23 mouse cellular contexts compared by ENCODE assay signal in the genomic region with DNA sequence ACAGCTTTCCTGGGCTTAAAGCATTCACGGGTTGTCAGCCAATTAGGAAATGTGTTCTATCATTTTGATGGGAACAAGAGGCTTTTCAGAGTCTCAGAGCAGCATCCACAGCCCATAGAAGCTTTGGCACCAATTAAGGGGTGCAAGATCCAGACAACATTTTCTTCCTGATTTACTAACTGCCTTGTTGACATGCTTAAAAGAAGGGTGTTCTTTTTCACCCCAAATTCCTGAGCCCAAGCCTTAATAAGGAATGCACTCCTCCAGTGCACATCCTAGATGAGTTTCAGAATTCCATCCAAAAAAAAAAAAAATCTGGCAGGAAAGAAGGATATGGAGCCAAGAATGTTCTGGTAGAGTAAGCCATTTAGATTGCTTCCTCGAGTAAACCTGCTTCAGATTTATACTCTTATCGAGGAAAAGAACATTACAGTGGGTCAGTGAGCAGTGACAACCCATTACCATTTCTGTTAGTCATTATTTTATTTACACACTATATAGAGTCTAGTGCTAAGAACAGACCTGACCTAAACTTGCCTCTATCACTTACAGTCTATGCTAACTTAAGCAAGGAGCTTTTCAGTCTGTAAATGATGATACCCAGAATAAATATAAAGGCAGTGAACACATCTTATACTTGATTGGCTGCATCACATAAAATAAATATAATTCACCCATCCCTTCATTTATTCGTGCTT.
DNase-seq lines count a peak whose midpoint lies in the region; ATAC-seq and TF ChIP-seq lines count a peak whose summit lies in the region.
"Had no signal": no experiment of that assay in that cellular context is flagged by ENCODE, and none has a peak within 500 bp of the region (broad histone marks: within the 10 kb centered on the region; RNA-seq: fewer than 3 reads in every experiment).

No protein-coding gene starts in this region.

- CTCF ChIA-PET in Patski (lab: Charles Lee): interaction anchor here (1.5 kb wide), 1 partner anchor 11 kb away, joined by 5 read pairs; no protein-coding TSS in a partner anchor

- 67% methylated on average over 4 of the region's 4 CpGs for WGBS in forebrain, embryonic 11.5 days
- 73% methylated on average over 4 of the region's 4 CpGs for WGBS in forebrain, embryonic 10.5 days
- 45% methylated on average over 4 of the region's 4 CpGs for WGBS in kidney, embryonic 16.5 days
- 31% methylated on average over 4 of the region's 4 CpGs for WGBS in forebrain, embryonic 14.5 days

- H3K4me1 ChIP-seq in forebrain, embryonic 11.5 days (replicated peaks; ENCODE audit: control insufficient read depth, insufficient read depth, low read length): no peaks in the 10 kb centered on the region
- H3K4me1 ChIP-seq in forebrain, embryonic 10.5 days: peaks cover 4% of the 10 kb centered on the region; the same call in 1 of the 2 replicates
- 0 out of 2 replicates have a peak, but pooled peaks cover 4% of the 10 kb centered on the region for H3K4me1 ChIP-seq in kidney, embryonic 16.5 days (ENCODE audit: insufficient read depth, low read length)
- H3K4me1 ChIP-seq in forebrain, embryonic 14.5 days (ENCODE audit: control insufficient read depth, insufficient read depth, low read length): no peaks in the 10 kb centered on the region
- H3K4me1 ChIP-seq: hindbrain, embryonic 12.5 days; liver, embryonic 13.5 days had no signal

- in situ Hi-C loops in Patski (cut with MboI; ENCODE audit: low pct_unique_long_range_greater_than_20kb): no loop called here

- no peak overlapping the region for H3K4me3 ChIP-seq in forebrain, embryonic 11.5 days (ENCODE audit: low read depth, low read length)
- H3K4me3 ChIP-seq in forebrain, embryonic 10.5 days: no peak overlapping the region
- H3K4me3 ChIP-seq in kidney, embryonic 16.5 days (ENCODE audit: low read length): no peak overlapping the region
- H3K4me3 ChIP-seq in forebrain, embryonic 14.5 days (ENCODE audit: low read depth, low read length): no peak overlapping the region
- H3K4me3 ChIP-seq: heart, adult 2 months; hindbrain, embryonic 12.5 days; liver, embryonic 13.5 days had no signal

- no peak overlapping the region for H3K4me2 ChIP-seq in forebrain, embryonic 11.5 days (ENCODE audit: low read depth, low read length, severe bottlenecking)
- H3K4me2 ChIP-seq in kidney, embryonic 16.5 days (replicated peaks; ENCODE audit: low read depth, low read length): no peak overlapping the region
- H3K4me2 ChIP-seq in forebrain, embryonic 14.5 days (ENCODE audit: low read length): no peak overlapping the region
- H3K4me2 ChIP-seq: hindbrain, embryonic 12.5 days; liver, embryonic 13.5 days had no signal

- no peak overlapping the region for H3K27ac ChIP-seq in forebrain, embryonic 11.5 days (ENCODE audit: low read depth, low read length)
- H3K27ac ChIP-seq in forebrain, embryonic 10.5 days: no peak overlapping the region
- H3K27ac ChIP-seq in kidney, embryonic 16.5 days (ENCODE audit: low read length): peak overlapping the region; percentile 24; the same call in 1 of the 2 replicates
- H3K27ac ChIP-seq in forebrain, embryonic 14.5 days (ENCODE audit: low read depth, low read length): no peak overlapping the region
- H3K27ac ChIP-seq: heart, adult 2 months; hindbrain, embryonic 12.5 days; liver, embryonic 13.5 days had no signal

- peak; percentile 38 for ATAC-seq in forebrain, embryonic 11.5 days (replicated peaks; ENCODE audit: low FRiP score)
- ATAC-seq in kidney, embryonic 16.5 days (ENCODE audit: low FRiP score, low TSS enrichment): peak; percentile 70
- peak; percentile 40 for ATAC-seq in Patski
- peak; percentile 78 for ATAC-seq in forebrain, embryonic 14.5 days
- no peak for ATAC-seq in megakaryocyte, adult 5-6 weeks (ENCODE audit: poor library complexity, severe bottlenecking)

- POLR2A ChIA-PET in Patski (lab: Charles Lee): no interaction called here

- H3K27me3 ChIP-seq in forebrain, embryonic 11.5 days (ENCODE audit: control insufficient read depth, insufficient read depth, low read length): no peaks in the 10 kb centered on the region
- H3K27me3 ChIP-seq in forebrain, embryonic 10.5 days (ENCODE audit: poor library complexity, severe bottlenecking): no peaks in the 10 kb centered on the region
- H3K27me3 ChIP-seq in kidney, embryonic 16.5 days (ENCODE audit: insufficient read depth, low read length): no peaks in the 10 kb centered on the region
- H3K27me3 ChIP-seq in Patski: no peaks in the 10 kb centered on the region
- H3K27me3 ChIP-seq in forebrain, embryonic 14.5 days (replicated peaks; ENCODE audit: control insufficient read depth, insufficient read depth, low read length): no peaks in the 10 kb centered on the region
- H3K27me3 ChIP-seq: hindbrain, embryonic 12.5 days; liver, embryonic 13.5 days had no signal

- no peaks in the 10 kb centered on the region for H3K36me3 ChIP-seq in forebrain, embryonic 11.5 days (ENCODE audit: control insufficient read depth, insufficient read depth, low read length)
- H3K36me3 ChIP-seq in forebrain, embryonic 10.5 days (replicated peaks): no peaks in the 10 kb centered on the region
- no peaks in the 10 kb centered on the region for H3K36me3 ChIP-seq in kidney, embryonic 16.5 days (ENCODE audit: insufficient read depth, low read length)
- H3K36me3 ChIP-seq in forebrain, embryonic 14.5 days (ENCODE audit: control insufficient read depth, insufficient read depth, low read length): no peaks in the 10 kb centered on the region
- H3K36me3 ChIP-seq: hindbrain, embryonic 12.5 days; liver, embryonic 13.5 days had no signal

- no peaks in the 10 kb centered on the region for H3K9me3 ChIP-seq in forebrain, embryonic 11.5 days (ENCODE audit: control insufficient read depth, low read length)
- H3K9me3 ChIP-seq in forebrain, embryonic 10.5 days: no peaks in the 10 kb centered on the region
- no peaks in the 10 kb centered on the region for H3K9me3 ChIP-seq in kidney, embryonic 16.5 days (ENCODE audit: low read length)
- no peaks in the 10 kb centered on the region for H3K9me3 ChIP-seq in forebrain, embryonic 14.5 days (replicated peaks; ENCODE audit: control insufficient read depth, low read length)
- H3K9me3 ChIP-seq: hindbrain, embryonic 12.5 days; liver, embryonic 13.5 days had no signal

- DNase-seq in forebrain, embryonic 11.5 days (ENCODE audit: low spot score): no peak
- DNase-seq in forebrain, embryonic 10.5 days (ENCODE audit: extremely low spot score, low spot score): no peak
- DNase-seq in kidney, postnatal 25 days: no peak
- no peak for DNase-seq in Patski (ENCODE audit: low read depth, low spot score)
- DNase-seq in forebrain, embryonic 14.5 days (ENCODE audit: low spot score): peak; percentile 55
- DNase-seq in testis, postnatal 14 days (ENCODE audit: low spot score): no peak
- DNase-seq: adrenal gland, adult 2 months; cerebellum, adult 8-10 months; cerebellum, postnatal 36 days; embryo, embryonic 11 days; gastrocnemius, postnatal 36 days; heart, adult 2 months; kidney, adult 8-10 months; layer of hippocampus, postnatal 36 days; liver, embryonic 13.5 days; lung, adult 2 months; lung, postnatal 36 days; midbrain, embryonic 14.5 days; right cerebral cortex, postnatal 14 days; thymus, postnatal 14 days had no signal

- no peak overlapping the region for H3K9ac ChIP-seq in forebrain, embryonic 11.5 days (ENCODE audit: low read length)
- H3K9ac ChIP-seq in kidney, embryonic 16.5 days (replicated peaks; ENCODE audit: low read length): no peak overlapping the region
- no peak overlapping the region for H3K9ac ChIP-seq in forebrain, embryonic 14.5 days (ENCODE audit: low read length)
- H3K9ac ChIP-seq: hindbrain, embryonic 12.5 days; liver, embryonic 13.5 days had no signal

- no peak for TF ChIP-seq CTCF in Patski (IDR thresholded peaks at IDR 0.05)
